Mouse (Mus musculus) liver, adult 2 months (tissue): ENCODE measurements at regions not wholly inside any gene's neighbourhood (a gene's known extent, or its start where the extent isn't known, plus 50 kb on each side); places are given as distances from the start of the nearest gene placed in this dataset.

Experiments used
- DNase-seq: peaks from one replicate; pipeline ENCODE4 v3.0.0-alpha.2; 2011; ENCODE audit warnings: low read depth, low spot score; ENCODE audit errors: extremely low read depth
- H3K27ac ChIP-seq: fragments of 200-500 bp; replicated peaks from 2 replicates; pipeline ENCODE4 v1.5.1; 2012; ENCODE audit warnings: low read depth, mild to moderate bottlenecking, control low read depth, inconsistent platforms, low read length; ENCODE audit not compliant: insufficient read depth
- H3K27me3 ChIP-seq: fragments of 200-500 bp; 2 replicates; pipeline ENCODE4 v1.6.1; 2012; ENCODE audit warnings: mild to moderate bottlenecking, moderate library complexity, low read length, inconsistent platforms; ENCODE audit not compliant: control insufficient read depth, insufficient read depth
- H3K36me3 ChIP-seq: fragments of 200-500 bp; 2 replicates; pipeline ENCODE4 v1.6.1; 2012; ENCODE audit warnings: low read length, inconsistent platforms; ENCODE audit not compliant: control insufficient read depth, insufficient read depth
- H3K4me1 ChIP-seq: fragments of 200-500 bp; 2 replicates; pipeline ENCODE4 v1.6.1; 2011; ENCODE audit warnings: low read length; ENCODE audit not compliant: control insufficient read depth, insufficient read depth
- H3K4me3 ChIP-seq: fragments of 200-500 bp; 2 replicates; pipeline ENCODE4 v1.5.1; 2011; ENCODE audit warnings: low read depth, mild to moderate bottlenecking, control low read depth, low read length, moderate library complexity; ENCODE audit not compliant: insufficient read depth
- H3K79me2 ChIP-seq: fragments of 200-500 bp; 2 replicates; pipeline ENCODE4 v1.6.1; 2012; ENCODE audit warnings: inconsistent platforms, mild to moderate bottlenecking, low read length, moderate library complexity; ENCODE audit not compliant: control insufficient read depth, insufficient read depth
- H3K9ac ChIP-seq: fragments of 200-500 bp; 2 replicates; pipeline ENCODE4 v1.6.1; 2012; ENCODE audit warnings: low read depth, mild to moderate bottlenecking, control low read depth, inconsistent platforms, low read length
- CTCF ChIP-seq: fragments of 200-500 bp; IDR thresholded peaks from 2 replicates; pipeline ENCODE4 v1.5.1; 2011; ENCODE audit warnings: low read depth, low read length, control low read depth
- POLR2A ChIP-seq: fragments of 200-500 bp; IDR thresholded peaks from 2 replicates; pipeline ENCODE4 v1.6.1; 2011; ENCODE audit warnings: low read length, control low read depth; ENCODE audit not compliant: insufficient read depth; ENCODE audit errors: extremely low read depth
- WGBS: fragments of 180-500 bp; shearing (Covaris S2); methylation state at CpG from one replicate; pipeline ENCODE4 v1.1.7; 2018; 5-methylcytosine and 5-hydroxymethylcytosine counted together

DNA sequence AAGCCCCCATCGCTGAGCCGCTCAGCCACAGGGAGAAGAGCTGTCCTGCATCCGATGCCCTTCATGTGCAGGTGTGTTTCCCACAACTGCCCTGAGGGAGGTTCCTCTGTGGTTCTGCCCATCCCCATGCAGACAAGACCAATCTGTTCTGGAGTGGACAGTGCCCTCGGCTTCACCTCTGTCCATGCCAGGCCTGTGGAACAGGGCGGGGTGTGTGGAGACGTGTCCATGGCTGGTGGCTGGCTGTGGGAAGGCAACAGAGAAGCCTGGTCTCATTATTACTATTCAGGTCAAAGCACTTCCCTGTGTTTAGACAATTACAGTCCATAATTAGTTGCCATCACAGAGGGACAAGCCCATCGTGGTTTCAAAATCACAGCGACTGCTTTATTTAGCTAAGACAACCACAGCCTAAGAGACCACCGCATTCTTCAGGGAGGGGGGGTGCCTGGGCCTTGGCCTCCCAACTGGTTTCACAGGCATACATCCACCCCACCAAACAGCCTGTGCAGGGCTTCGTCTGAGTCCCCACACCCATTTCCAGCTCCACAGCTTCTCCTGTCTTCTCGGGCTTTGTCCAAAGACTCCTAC, 97.7 kb downstream of the Rplp1 start:
- peaks cover 36% of the 10 kb centered on the region for H3K4me1 ChIP-seq
- no peak overlapping the region for H3K9ac ChIP-seq
- H3K4me3 ChIP-seq = no peak overlapping the region
- H3K36me3 ChIP-seq = no peaks in the 10 kb centered on the region
- no peaks in the 10 kb centered on the region for H3K79me2 ChIP-seq
- no peak for TF ChIP-seq POLR2A
- TF ChIP-seq CTCF = no peak
- no peaks in the 10 kb centered on the region for H3K27me3 ChIP-seq
- DNase-seq = peak; percentile 48
- WGBS = 76% methylated on average over 11 of the region's 11 CpGs
- H3K27ac ChIP-seq = no peak overlapping the region

DNA sequence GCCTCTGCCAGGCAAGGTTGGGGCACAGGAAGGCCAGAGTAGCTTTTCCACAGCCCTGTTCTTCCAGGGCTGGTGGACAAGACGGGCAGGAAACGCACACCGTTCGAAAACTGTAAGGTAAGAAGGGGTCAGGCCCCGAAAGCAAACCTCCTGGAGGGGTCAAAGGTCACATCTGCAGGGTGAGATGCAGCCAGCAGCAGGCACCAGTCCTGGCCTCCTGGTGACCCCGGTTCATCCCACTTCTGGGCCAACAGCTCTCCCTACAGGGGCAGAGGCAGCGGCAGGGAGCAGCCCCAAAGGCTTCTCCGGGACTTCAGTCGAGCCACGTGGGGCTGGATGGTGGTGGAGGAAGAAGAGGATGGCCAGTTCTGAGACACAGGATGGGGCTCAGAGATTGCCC, 98.3 kb downstream of the Rplp1 start:
- WGBS = 23% methylated on average over 10 of the region's 10 CpGs
- H3K79me2 ChIP-seq = no peaks in the 10 kb centered on the region
- no peak overlapping the region for H3K9ac ChIP-seq

DNA sequence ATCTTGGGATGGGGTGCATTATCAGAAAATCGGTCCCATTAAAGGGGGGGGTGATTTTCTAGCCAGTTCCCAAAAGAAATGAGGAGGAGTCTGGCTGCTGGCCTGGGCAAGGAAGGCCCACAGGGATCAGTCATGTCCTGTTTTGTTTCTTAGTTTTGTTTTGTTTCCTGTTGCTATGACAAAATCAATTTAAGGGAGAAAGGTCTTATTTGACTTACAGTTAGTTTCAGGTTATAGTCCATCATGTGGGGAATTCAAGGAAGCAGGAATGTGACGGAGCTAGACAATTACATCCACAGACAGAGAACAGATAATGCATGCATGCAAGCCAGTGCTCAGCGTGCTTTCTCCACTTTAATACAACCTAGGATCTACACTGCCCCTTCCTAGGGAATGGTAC, 101.1 kb downstream of the Rplp1 start:
- Histone ChIP-seq H3K27me3 (no peaks in the 10 kb centered on the region), H3K36me3 (no peaks in the 10 kb centered on the region), H3K9ac (no peak overlapping the region), H3K4me1 (peaks cover 45% of the 10 kb centered on the region), H3K4me3 (no peak overlapping the region), H3K27ac (peak overlapping the region; percentile 96), H3K79me2 (no peaks in the 10 kb centered on the region)
- WGBS = 18% methylated on average over 3 of the region's 3 CpGs
- peak; percentile 95 for DNase-seq
- TF ChIP-seq POLR2A (no peak), CTCF (no peak)

More for the DNA sequence above, 98.3 kb downstream of the Rplp1 start:
- peak; percentile 66 for DNase-seq
- no peaks in the 10 kb centered on the region for H3K36me3 ChIP-seq
- H3K27me3 ChIP-seq = no peaks in the 10 kb centered on the region
- H3K4me1 ChIP-seq = peaks cover 38% of the 10 kb centered on the region
- H3K27ac ChIP-seq = no peak overlapping the region
- TF ChIP-seq POLR2A = no peak
- peak; percentile 46 for TF ChIP-seq CTCF
- H3K4me3 ChIP-seq = no peak overlapping the region

DNA sequence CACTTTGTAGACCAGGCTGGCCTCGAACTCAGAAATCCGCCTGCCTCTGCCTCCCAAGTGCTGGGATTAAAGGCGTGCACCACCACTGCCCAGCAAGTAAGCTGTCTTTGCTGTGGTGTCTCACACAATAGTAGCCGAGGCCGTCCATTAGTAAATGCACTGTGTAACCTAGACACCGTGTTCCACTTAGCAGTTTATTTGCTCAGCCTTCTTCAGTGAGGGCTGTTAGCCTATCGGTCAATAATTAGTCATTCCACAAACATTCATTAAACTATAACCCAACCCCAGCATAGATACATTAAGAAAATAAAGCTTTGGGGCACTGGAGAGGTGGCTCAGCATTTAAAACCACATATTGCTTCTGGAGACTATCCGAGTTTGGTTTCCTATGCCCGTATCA, 102.0 kb downstream of the Rplp1 start:
- TF ChIP-seq CTCF = no peak
- no peak for TF ChIP-seq POLR2A
- WGBS = 29% methylated on average over 9 of the region's 9 CpGs
- peaks cover 46% of the 10 kb centered on the region for H3K4me1 ChIP-seq
- no peak overlapping the region for H3K4me3 ChIP-seq
- no peaks in the 10 kb centered on the region for H3K27me3 ChIP-seq
- no peaks in the 10 kb centered on the region for H3K79me2 ChIP-seq
- H3K9ac ChIP-seq = no peak overlapping the region
- peak; percentile 97 for DNase-seq
- H3K27ac ChIP-seq = peak overlapping the region; percentile 96
- H3K36me3 ChIP-seq = no peaks in the 10 kb centered on the region

DNA sequence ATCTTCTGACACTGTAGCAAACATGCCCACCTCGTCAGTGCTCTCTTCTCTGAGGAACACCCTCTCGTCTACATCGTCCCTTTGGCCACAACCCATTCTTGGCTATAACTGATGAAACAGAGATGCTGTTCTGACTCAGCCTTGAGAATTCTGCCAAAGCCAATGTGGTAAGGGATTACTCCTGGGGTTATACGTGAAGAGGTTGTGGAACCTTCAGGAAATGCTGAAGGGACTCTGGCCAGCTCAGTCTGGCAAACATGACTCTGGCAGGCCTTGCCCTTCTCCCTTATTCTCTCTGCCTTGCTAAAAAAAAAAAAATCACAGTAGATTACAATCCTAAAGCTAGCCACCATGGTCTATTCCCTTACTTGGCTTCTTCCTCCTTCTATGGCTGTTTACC, 103.9 kb downstream of the Rplp1 start:
- no peaks in the 10 kb centered on the region for H3K36me3 ChIP-seq
- no peaks in the 10 kb centered on the region for H3K79me2 ChIP-seq
- WGBS = 39% methylated on average over 4 of the region's 4 CpGs
- H3K4me1 ChIP-seq = peaks cover 36% of the 10 kb centered on the region
- peak; percentile 66 for DNase-seq
- no peak overlapping the region for H3K9ac ChIP-seq
- no peak overlapping the region for H3K27ac ChIP-seq
- no peaks in the 10 kb centered on the region for H3K27me3 ChIP-seq
- TF ChIP-seq CTCF = no peak
- no peak for TF ChIP-seq POLR2A
- H3K4me3 ChIP-seq = no peak overlapping the region

DNA sequence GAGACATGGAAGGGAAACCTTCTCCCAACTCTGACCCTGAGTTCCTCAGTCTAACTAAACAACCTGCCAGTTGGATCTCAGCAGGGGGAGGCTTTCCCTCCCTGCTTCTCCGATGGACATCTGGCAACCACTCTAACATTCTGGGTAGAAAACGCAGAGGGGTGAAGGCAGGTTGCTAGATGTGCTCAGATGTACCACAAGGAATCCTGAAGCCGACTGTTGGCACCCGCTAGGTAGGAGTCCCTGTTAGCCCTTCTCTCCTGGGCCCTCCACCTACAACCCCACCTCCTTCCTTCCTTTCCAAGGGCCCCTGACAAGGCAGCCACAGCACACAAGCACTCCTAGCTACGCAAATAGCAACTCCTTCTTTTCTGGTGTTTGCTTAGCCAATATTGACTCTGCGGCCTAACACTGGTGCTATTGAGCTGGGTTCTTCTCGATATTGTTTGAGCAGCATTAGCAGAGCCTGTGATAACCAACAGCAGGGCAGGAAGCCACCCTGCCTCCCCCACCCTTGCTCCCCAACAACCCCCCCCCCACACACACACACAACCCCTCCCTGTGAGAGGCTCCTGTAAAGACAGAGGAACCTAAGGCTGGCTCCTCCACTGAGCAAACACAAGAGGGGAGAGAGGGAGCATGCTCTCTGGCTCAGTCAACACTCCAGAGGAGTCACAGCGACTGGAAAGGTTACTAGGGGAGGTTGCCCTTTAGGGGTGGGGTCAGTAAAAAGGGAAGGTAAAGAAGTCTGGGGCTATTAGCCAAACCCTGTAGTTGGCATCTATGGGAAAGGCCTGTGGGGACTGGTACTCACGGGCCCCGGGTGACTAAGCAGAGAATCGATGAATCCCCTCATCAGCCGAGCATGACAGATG, 105.8 kb downstream of the Rplp1 start:
- Histone ChIP-seq H3K27ac (peak overlapping the region; percentile 55), H3K9ac (no peak overlapping the region), H3K79me2 (no peaks in the 10 kb centered on the region), H3K4me3 (no peak overlapping the region), H3K36me3 (no peaks in the 10 kb centered on the region), H3K27me3 (no peaks in the 10 kb centered on the region), H3K4me1 (peaks cover 28% of the 10 kb centered on the region)
- no peak for TF ChIP-seq POLR2A
- no peak for TF ChIP-seq CTCF
- 24% methylated on average over 12 of the region's 12 CpGs for WGBS
- peak; percentile 93 for DNase-seq
